Mouse (Mus musculus) heart, adult 2 months (tissue): ENCODE data around the gene Slc38a10.

ENCODE experiments used
- CTCF ChIP-seq: fragments of 200-600 bp; IDR thresholded peaks from 2 replicates; pipeline ENCODE4 v1.8.1; 2022; ENCODE audit warnings: antibody characterized with exemption, mild to moderate bottlenecking, moderate library complexity
- POLR2A ChIP-seq: fragments of 200-500 bp; IDR thresholded peaks from 2 replicates; pipeline ENCODE4 v1.6.1; 2011; ENCODE audit warnings: mild to moderate bottlenecking, low read depth, low read length, control low read depth; ENCODE audit not compliant: insufficient read depth

- no peak for TF ChIP-seq CTCF
- no peak for TF ChIP-seq POLR2A
Observed at GRCm38 (mm10) chr11:120103431-120103997, 47.6 kb downstream of the Slc38a10 start.
